Mouse (Mus musculus) lung, embryonic 16.5 days (tissue): ENCODE data around the gene Ldhc. TPM values are rescaled to one million over a fixed set of nuclear protein-coding genes. Genes with fewer than 3 reads are reported as not detected.
"Not testable (repeated sequence)": the region's sequence is repeated elsewhere in the genome, so short reads cannot be mapped to it uniquely, and the experiment has no call there.

Experiments used
- ATAC-seq: fragments of 200-750 bp; cut with Nextera tagmentation; 2 replicates; pipeline ENCODE4 v1.8.0; 2017; ENCODE audit warnings: low read depth, mild to moderate bottlenecking, moderate library complexity
- H3K27ac ChIP-seq: fragments of 300-500 bp; sonication (generic); 2 replicates; pipeline ENCODE4 v1.5.1; 2014; ENCODE audit warnings: mild to moderate bottlenecking, control low read depth, low read length
- H3K27me3 ChIP-seq: fragments of 300-500 bp; sonication (generic); 2 replicates; pipeline ENCODE4 v1.6.1; 2014; ENCODE audit warnings: low read depth, low read length, mixed read lengths; ENCODE audit not compliant: control insufficient read depth, insufficient read depth
- H3K36me3 ChIP-seq: fragments of 300-500 bp; sonication (generic); 2 replicates; pipeline ENCODE4 v1.6.1; 2014; ENCODE audit warnings: low read length; ENCODE audit not compliant: control insufficient read depth, insufficient read depth
- H3K4me1 ChIP-seq: fragments of 300-500 bp; sonication (generic); replicated peaks from 2 replicates; pipeline ENCODE4 v1.6.1; 2014; ENCODE audit warnings: low read length, mixed read lengths; ENCODE audit not compliant: control insufficient read depth, insufficient read depth
- H3K4me2 ChIP-seq: fragments of 300-500 bp; sonication (generic); 2 replicates; pipeline ENCODE4 v1.6.1; 2014; ENCODE audit warnings: low read depth, low read length, control low read depth
- H3K4me3 ChIP-seq: fragments of 300-500 bp; sonication (generic); 2 replicates; pipeline ENCODE4 v1.5.1; 2014; ENCODE audit warnings: mild to moderate bottlenecking, low read length, control low read depth
- H3K9ac ChIP-seq: fragments of 300-500 bp; sonication (generic); 2 replicates; pipeline ENCODE4 v1.6.1; 2014; ENCODE audit warnings: low read length, control low read depth
- H3K9me3 ChIP-seq: fragments of 300-500 bp; sonication (generic); 2 replicates; pipeline ENCODE4 v1.6.1; 2016; ENCODE audit warnings: low read length; ENCODE audit not compliant: control insufficient read depth
- WGBS: fragments of 180-500 bp; shearing (Covaris S2); extraction: QIAGEN DNeasy Blood & Tissue Kit; methylation state at CpG from one replicate; pipeline ENCODE4 v1.1.7; 2014; 5-methylcytosine and 5-hydroxymethylcytosine counted together
- polyA plus RNA-seq: library from polyadenylated mRNA; unstranded; fragments of >200 nt; fragmentation: Nextera tagmentation; extraction: Ambion mirVana; gene quantifications from 2 replicates; pipeline ENCODE4 v1.2.1, GENCODE M21; 2015

Gene Ldhc
- polyA plus RNA-seq, 1 experiment from 2014 or later = 0.14 TPM

GRCm38 (mm10) chr7:46832112-46832810 lies 28.7 kb upstream of the Ldhc start:
- H3K27me3 ChIP-seq, H3K36me3 ChIP-seq, H3K9ac ChIP-seq, H3K9me3 ChIP-seq, H3K4me3 ChIP-seq, H3K27ac ChIP-seq, ATAC-seq, H3K4me2 ChIP-seq: not testable (repeated sequence)
- 88% methylated on average over 11 of the region's 11 CpGs for WGBS
- H3K4me1 ChIP-seq = peaks cover 28% of the 10 kb centered on the region

- Histone ChIP-seq H3K4me3 (no peak overlapping the region), H3K9ac (no peak overlapping the region), H3K4me1 (peaks cover 29% of the 10 kb centered on the region), H3K9me3 (no peaks in the 10 kb centered on the region), H3K4me2 (no peak overlapping the region), H3K36me3 (no peaks in the 10 kb centered on the region), H3K27ac (0 out of 2 replicates have a peak overlapping the region, but pooled peaks have one; percentile 36), H3K27me3 (no peaks in the 10 kb centered on the region)
- 36% methylated on average over 6 of the region's 6 CpGs for WGBS
- ATAC-seq = peak; percentile 89
Observed at GRCm38 (mm10) chr7:46833266-46833665, 27.7 kb upstream of the Ldhc start.

- WGBS = 69% methylated on average over 7 of the region's 7 CpGs
- ATAC-seq = no peak
- no peak overlapping the region for H3K4me2 ChIP-seq
- no peak overlapping the region for H3K9ac ChIP-seq
- peak overlapping the region; percentile 36 for H3K27ac ChIP-seq
- no peaks in the 10 kb centered on the region for H3K27me3 ChIP-seq
- H3K4me3 ChIP-seq = no peak overlapping the region
- no peaks in the 10 kb centered on the region for H3K9me3 ChIP-seq
- no peaks in the 10 kb centered on the region for H3K36me3 ChIP-seq
- H3K4me1 ChIP-seq = peaks cover 33% of the 10 kb centered on the region
Observed at GRCm38 (mm10) chr7:46833670-46834255, 27.2 kb upstream of the Ldhc start.

- no peak overlapping the region for H3K27ac ChIP-seq
- H3K9me3 ChIP-seq = no peaks in the 10 kb centered on the region
- H3K9ac ChIP-seq = no peak overlapping the region
- WGBS = 51% methylated on average over 14 of the region's 14 CpGs
- H3K4me2 ChIP-seq = no peak overlapping the region
- H3K36me3 ChIP-seq = no peaks in the 10 kb centered on the region
- peaks cover 47% of the 10 kb centered on the region for H3K4me1 ChIP-seq
- H3K27me3 ChIP-seq = no peaks in the 10 kb centered on the region
- ATAC-seq = no peak
- no peak overlapping the region for H3K4me3 ChIP-seq
Observed at GRCm38 (mm10) chr7:46834994-46835610, 25.9 kb upstream of the Ldhc start.

- ATAC-seq = no peak
- 76% methylated on average over 5 of the region's 5 CpGs for WGBS
- H3K4me1 ChIP-seq = peaks cover 49% of the 10 kb centered on the region
Observed at GRCm38 (mm10) chr7:46836357-46836756, 24.6 kb upstream of the Ldhc start.

GRCm38 (mm10) chr7:46837073-46837472 lies 23.9 kb upstream of the Ldhc start:
- Histone ChIP-seq H3K27ac (no peak overlapping the region), H3K9ac (no peak overlapping the region), H3K36me3 (no peaks in the 10 kb centered on the region), H3K4me1 (peaks cover 51% of the 10 kb centered on the region), H3K4me3 (no peak overlapping the region), H3K9me3 (no peaks in the 10 kb centered on the region), H3K27me3 (no peaks in the 10 kb centered on the region), H3K4me2 (no peak overlapping the region)
- WGBS = 72% methylated on average over 5 of the region's 5 CpGs
- no peak for ATAC-seq

More at GRCm38 (mm10) chr7:46836357-46836756, 24.6 kb upstream of the Ldhc start:
- H3K9me3 ChIP-seq = no peaks in the 10 kb centered on the region
- no peaks in the 10 kb centered on the region for H3K36me3 ChIP-seq
- H3K4me2 ChIP-seq = no peak overlapping the region
- H3K4me3 ChIP-seq = no peak overlapping the region
- H3K27ac ChIP-seq = no peak overlapping the region
- H3K9ac ChIP-seq = no peak overlapping the region
- H3K27me3 ChIP-seq = no peaks in the 10 kb centered on the region

- Histone ChIP-seq H3K9me3 (no peaks in the 10 kb centered on the region), H3K36me3 (no peaks in the 10 kb centered on the region), H3K4me2 (peak overlapping the region; percentile 42), H3K27me3 (no peaks in the 10 kb centered on the region), H3K4me3 (no peak overlapping the region), H3K4me1 (peaks cover 51% of the 10 kb centered on the region), H3K27ac (peak overlapping the region; percentile 89), H3K9ac (peak overlapping the region; percentile 61)
- 2% methylated on average over 8 of the region's 9 CpGs for WGBS
- peak; percentile 57 for ATAC-seq
Observed at GRCm38 (mm10) chr7:46838104-46838671, 22.8 kb upstream of the Ldhc start.

GRCm38 (mm10) chr7:46838891-46839302 lies 22.1 kb upstream of the Ldhc start:
- ATAC-seq = peak; percentile 82
- Histone ChIP-seq H3K9ac (no peak overlapping the region), H3K4me3 (no peak overlapping the region), H3K27ac (peak overlapping the region; percentile 89), H3K36me3 (no peaks in the 10 kb centered on the region), H3K27me3 (no peaks in the 10 kb centered on the region), H3K4me1 (peaks cover 45% of the 10 kb centered on the region), H3K4me2 (peak overlapping the region; percentile 42), H3K9me3 (no peaks in the 10 kb centered on the region)
- 5% methylated on average over 8 of the region's 8 CpGs for WGBS

GRCm38 (mm10) chr7:46839446-46839845 lies 21.6 kb upstream of the Ldhc start:
- H3K27ac ChIP-seq = peak overlapping the region; percentile 89
- no peak overlapping the region for H3K9ac ChIP-seq
- H3K27me3 ChIP-seq = no peaks in the 10 kb centered on the region
- H3K4me3 ChIP-seq = no peak overlapping the region
- no peaks in the 10 kb centered on the region for H3K36me3 ChIP-seq
- H3K9me3 ChIP-seq = no peaks in the 10 kb centered on the region
- peaks cover 43% of the 10 kb centered on the region for H3K4me1 ChIP-seq
- peak; percentile 3 for ATAC-seq
- H3K4me2 ChIP-seq = peak overlapping the region; percentile 20
- 43% methylated on average over 7 of the region's 7 CpGs for WGBS
